Mouse (Mus musculus) erythroblast, embryonic 14.5 days (primary cell): ENCODE data around the gene Scnn1a.

Experiments
- GATA1 ChIP-seq: IDR thresholded peaks from 2 replicates; pipeline ENCODE4 v1.6.1; 2012; ENCODE audit warnings: low read length, inconsistent platforms, mixed read lengths
- TAL1 ChIP-seq: IDR thresholded peaks from 3 replicates; pipeline ENCODE4 v1.6.1; 2012; ENCODE audit warnings: low read length, inconsistent platforms, mixed read lengths

DNA sequence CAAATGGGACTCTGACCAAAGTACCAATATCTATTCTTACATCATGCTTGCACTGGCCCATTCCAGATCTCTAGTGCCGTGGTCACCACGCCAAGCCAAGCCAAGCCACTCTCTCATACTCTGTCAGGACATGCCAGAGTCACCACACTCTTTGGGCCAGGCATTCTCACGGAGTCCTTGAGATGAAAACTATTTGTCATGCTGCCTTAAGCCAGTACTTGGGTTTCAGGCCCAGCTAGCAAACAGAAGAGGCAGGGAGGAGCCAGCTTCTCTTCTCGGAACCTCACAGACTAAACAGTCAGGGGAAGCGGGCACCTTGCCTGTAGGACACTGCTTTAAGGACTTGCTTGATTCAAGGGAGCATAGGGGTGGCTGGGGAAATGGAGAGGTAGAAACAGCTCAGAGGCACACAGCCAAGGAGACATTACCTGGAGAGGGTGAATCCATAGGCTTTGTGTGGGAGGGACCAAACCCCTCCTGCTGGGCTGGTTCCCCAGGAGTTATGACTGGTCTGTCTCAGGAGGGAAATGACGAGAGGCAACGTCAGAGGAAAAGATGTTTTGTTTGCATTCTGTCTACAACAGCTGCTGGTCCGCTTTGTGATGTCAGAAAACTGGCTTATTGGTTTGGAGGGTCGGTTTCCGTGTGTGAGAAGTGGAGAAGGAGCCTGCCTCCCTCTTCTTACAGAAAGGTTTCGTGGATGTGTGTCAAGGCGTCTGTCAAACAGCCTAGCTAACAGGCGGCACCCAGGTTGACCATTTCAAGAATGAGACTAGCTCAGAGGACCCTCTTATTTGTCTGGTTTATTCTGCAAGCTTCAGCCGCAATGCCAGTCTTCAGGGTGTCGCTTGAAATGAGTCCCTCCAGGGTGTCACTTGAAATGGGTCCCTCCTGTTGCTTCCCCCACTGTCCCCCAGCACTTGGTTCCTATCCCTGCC is 1.2 kb upstream of the Scnn1a start:
- TF ChIP-seq TAL1 (no peak), GATA1 (no peak)
